Mouse (Mus musculus): ENCODE measurements around the gene Espn. TPM values are rescaled to one million over a fixed set of nuclear protein-coding genes. Genes with fewer than 3 reads are reported as not detected.

The Espn gene
- polyA plus RNA-seq (2015; fragmentation: Nextera tagmentation; extraction: Ambion mirVana) = 6.6 and 10.1 TPM in 2 replicates

DNA sequence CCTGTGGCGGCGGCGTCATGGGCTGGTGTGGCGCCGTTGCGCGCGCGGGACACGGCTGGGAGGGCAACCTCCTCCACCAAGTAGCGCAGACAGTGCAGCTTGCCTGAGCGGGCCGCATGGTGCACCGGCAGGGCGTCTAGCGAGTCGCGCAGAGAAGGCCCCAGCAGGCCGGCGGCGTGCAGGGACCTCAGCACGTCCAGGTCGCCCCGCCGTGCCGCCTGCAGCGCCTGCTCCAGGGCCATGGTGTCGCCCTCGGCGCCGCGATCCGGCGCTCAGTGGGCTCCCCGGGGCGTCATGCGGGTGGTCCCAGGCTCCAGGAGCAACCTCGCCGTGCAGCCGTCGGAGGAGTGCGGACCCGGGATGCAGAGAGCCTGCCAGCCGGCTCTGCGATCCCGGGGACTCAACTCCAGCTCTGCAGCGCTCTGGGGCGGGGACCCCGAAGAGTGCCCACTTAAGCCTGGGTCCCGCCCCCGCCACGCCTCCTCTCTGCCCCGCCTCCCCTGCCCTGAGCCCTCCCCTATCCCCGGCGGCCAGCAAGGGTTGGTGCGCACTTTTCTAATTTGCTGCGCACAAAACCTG lies at the start of gene Espn:
Gene Espn, minus strand, starts transcription at position 406 of the 579 bp plus-strand sequence.
- 1% methylated on average over 55 of the region's 57 CpGs for WGBS
- no peaks in the 10 kb centered on the region for H3K9me3 ChIP-seq (ENCODE audit: control insufficient read depth, low read length)
- peaks cover 47% of the 10 kb centered on the region for H3K27me3 ChIP-seq (ENCODE audit: control insufficient read depth, insufficient read depth, low read depth, low read length)
- H3K4me1 ChIP-seq (replicated peaks; ENCODE audit: control insufficient read depth, insufficient read depth, low read length) = peaks cover 12% of the 10 kb centered on the region
- H3K4me3 ChIP-seq (ENCODE audit: low read length) = peak within 1 kb of the TSS; percentile 47
- peak within 1 kb of the TSS; percentile 46 for H3K9ac ChIP-seq (ENCODE audit: low read length)
- ATAC-seq (ENCODE audit: low read depth) = peak; percentile 94
- peak within 1 kb of the TSS; percentile 80 for H3K4me2 ChIP-seq (ENCODE audit: low read depth, low read length)
- no peak within 1 kb of the TSS for H3K27ac ChIP-seq (ENCODE audit: low read length)
- H3K36me3 ChIP-seq (ENCODE audit: control insufficient read depth, insufficient read depth, low read length) = no peaks in the 10 kb centered on the region

DNA sequence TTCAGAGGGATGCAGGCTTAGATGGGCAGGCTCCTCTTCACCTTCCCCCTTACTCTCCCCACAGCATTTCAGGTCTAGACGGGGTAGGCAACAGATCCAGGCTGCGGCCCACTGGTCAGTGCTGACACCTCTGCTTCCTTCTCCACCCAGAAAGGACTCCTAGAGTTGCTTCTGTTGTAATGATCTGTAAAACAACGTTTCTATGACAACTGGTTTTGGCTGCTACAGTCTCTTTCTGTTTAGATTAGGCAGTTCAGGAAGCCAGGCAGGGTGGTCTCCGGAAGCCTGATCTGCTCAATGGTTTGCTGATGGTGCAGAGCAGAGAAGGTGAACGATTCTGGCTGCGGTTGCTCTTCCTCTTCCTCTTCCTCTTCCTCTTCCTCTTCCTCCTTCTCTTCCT lies 49.3 kb upstream of the Espn start:
- Histone ChIP-seq H3K27me3 (ENCODE audit: control insufficient read depth, insufficient read depth, low read depth, low read length) (no peaks in the 10 kb centered on the region), H3K9ac (ENCODE audit: low read length) (no peak overlapping the region), H3K27ac (ENCODE audit: low read length) (peak overlapping the region; percentile 11; the same call in 1 of the 2 replicates), H3K4me1 (replicated peaks; ENCODE audit: control insufficient read depth, insufficient read depth, low read length) (peaks cover 26% of the 10 kb centered on the region), H3K36me3 (ENCODE audit: control insufficient read depth, insufficient read depth, low read length) (no peaks in the 10 kb centered on the region), H3K9me3 (ENCODE audit: control insufficient read depth, low read length) (no peaks in the 10 kb centered on the region), H3K4me2 (ENCODE audit: low read depth, low read length) (no peak overlapping the region), H3K4me3 (ENCODE audit: low read length) (no peak overlapping the region)
- ATAC-seq (ENCODE audit: low read depth) = peak; percentile 80
- WGBS = 23% methylated on average over 6 of the region's 6 CpGs

DNA sequence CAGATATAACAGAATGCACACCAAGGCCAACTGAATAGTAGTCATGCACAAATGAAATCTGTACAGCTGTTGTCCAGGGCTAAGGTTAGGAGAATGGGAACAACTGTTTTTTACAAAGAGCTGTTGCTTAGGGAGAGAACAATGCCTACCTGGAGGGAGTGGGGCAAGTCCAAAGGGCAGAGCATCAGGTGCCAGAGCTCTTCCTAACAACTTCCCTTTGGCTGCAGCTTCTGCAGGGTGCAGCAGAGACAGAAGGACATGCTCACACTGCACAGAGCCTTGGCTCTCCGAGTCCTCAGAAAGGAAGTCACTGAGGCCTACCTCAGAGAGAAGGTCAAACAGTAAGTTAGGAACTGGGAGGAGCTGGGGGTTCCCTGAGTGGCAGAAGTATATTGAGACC lies 47.4 kb upstream of the Espn start:
- no peak overlapping the region for H3K4me3 ChIP-seq (ENCODE audit: low read length)
- no peak overlapping the region for H3K27ac ChIP-seq (ENCODE audit: low read length)
- H3K9me3 ChIP-seq (ENCODE audit: control insufficient read depth, low read length) = no peaks in the 10 kb centered on the region
- H3K27me3 ChIP-seq (ENCODE audit: control insufficient read depth, insufficient read depth, low read depth, low read length) = no peaks in the 10 kb centered on the region
- peaks cover 24% of the 10 kb centered on the region for H3K4me1 ChIP-seq (replicated peaks; ENCODE audit: control insufficient read depth, insufficient read depth, low read length)
- H3K4me2 ChIP-seq (ENCODE audit: low read depth, low read length) = no peak overlapping the region
- no peak overlapping the region for H3K9ac ChIP-seq (ENCODE audit: low read length)
- 27% methylated on average over 1 of the region's 1 CpGs for WGBS
- no peaks in the 10 kb centered on the region for H3K36me3 ChIP-seq (ENCODE audit: control insufficient read depth, insufficient read depth, low read length)
- no peak for ATAC-seq (ENCODE audit: low read depth)

DNA sequence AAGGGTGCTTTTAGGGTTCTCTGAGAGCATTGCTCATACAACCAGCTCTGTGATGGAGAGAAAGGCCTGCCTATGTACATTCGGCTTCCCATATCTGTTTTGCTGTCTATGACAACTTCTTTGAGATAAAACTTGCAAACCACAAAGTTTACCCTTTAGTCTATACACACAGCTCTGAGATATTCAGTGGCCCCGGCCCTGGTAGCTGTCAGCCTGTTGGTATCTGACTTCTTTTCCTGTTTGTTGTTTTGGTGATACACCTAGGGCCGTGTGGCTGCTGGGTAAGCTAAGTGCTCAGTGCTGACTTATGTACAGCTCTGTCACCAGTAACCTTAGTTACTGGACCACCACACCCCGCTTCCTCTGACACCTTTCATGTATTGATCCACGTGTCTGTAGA lies 45.4 kb upstream of the Espn start:
- Histone ChIP-seq H3K27me3 (ENCODE audit: control insufficient read depth, insufficient read depth, low read depth, low read length) (no peaks in the 10 kb centered on the region), H3K27ac (ENCODE audit: low read length) (no peak overlapping the region), H3K36me3 (ENCODE audit: control insufficient read depth, insufficient read depth, low read length) (no peaks in the 10 kb centered on the region), H3K4me1 (replicated peaks; ENCODE audit: control insufficient read depth, insufficient read depth, low read length) (peaks cover 22% of the 10 kb centered on the region), H3K9me3 (ENCODE audit: control insufficient read depth, low read length) (no peaks in the 10 kb centered on the region), H3K4me3 (ENCODE audit: low read length) (no peak overlapping the region), H3K9ac (ENCODE audit: low read length) (no peak overlapping the region), H3K4me2 (ENCODE audit: low read depth, low read length) (no peak overlapping the region)
- no peak for ATAC-seq (ENCODE audit: low read depth)
- WGBS = 60% methylated on average over 5 of the region's 5 CpGs

DNA sequence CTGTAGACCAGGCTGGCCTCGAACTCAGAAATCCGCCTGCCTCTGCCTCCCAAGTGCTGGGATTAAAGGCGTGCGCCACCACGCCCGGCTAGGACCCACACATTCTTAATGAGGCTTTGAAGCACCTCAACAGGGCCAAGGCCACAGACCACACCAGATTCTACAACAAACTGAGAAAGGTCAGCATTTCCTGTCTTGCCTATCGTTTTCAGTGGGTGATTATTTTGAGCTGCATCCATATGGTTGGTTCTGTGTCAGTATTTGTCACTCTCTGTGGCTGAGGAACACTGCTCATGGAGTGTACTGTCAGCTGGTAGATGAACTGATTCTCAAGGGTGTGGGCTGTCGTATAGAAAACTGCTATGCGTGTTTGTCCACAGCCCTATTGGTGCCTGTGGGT lies 44.1 kb upstream of the Espn start:
- Histone ChIP-seq H3K4me3 (ENCODE audit: low read length) (no peak overlapping the region), H3K9ac (ENCODE audit: low read length) (no peak overlapping the region), H3K27me3 (ENCODE audit: control insufficient read depth, insufficient read depth, low read depth, low read length) (no peaks in the 10 kb centered on the region), H3K27ac (ENCODE audit: low read length) (no peak overlapping the region), H3K36me3 (ENCODE audit: control insufficient read depth, insufficient read depth, low read length) (no peaks in the 10 kb centered on the region), H3K9me3 (ENCODE audit: control insufficient read depth, low read length) (no peaks in the 10 kb centered on the region), H3K4me1 (replicated peaks; ENCODE audit: control insufficient read depth, insufficient read depth, low read length) (peaks cover 10% of the 10 kb centered on the region; the same call in 1 of the 2 replicates), H3K4me2 (ENCODE audit: low read depth, low read length) (no peak overlapping the region)
- no peak for ATAC-seq (ENCODE audit: low read depth)
- 84% methylated on average over 9 of the region's 9 CpGs for WGBS

DNA sequence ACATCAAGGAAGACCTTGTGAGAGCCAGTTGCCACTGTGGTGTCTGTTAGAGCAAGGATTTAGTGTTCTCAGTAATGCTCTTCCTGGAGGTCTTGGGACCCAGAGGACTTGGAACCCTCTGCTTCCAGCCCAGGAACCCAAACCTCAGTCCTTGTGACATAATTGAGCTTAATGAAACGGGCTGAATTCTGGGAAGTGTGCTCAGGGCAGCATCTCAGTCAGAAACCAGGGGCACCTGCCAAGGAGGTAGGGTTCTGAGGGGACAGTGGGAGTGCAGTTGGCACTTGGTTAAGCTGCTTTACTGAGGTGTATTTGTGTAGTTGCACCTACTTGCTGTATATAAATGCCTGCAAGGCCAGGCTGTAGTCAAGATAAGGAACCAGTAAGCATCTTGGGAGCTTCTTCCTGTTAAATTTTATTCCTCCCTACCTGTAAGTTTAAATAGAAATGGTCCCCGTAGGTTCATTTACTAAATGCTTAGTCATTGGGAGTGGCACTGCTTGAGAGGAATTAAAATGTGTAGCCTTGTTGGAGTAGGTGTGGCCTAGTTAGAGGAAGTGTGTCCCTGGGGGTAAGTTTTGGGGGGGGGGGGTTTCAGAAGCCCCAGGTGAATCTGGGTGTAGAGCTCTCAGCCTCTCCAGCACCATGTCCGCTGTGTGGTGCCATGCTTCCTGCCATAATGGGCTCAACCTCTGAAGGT lies 42.5 kb upstream of the Espn start:
- no peak overlapping the region for H3K4me2 ChIP-seq (ENCODE audit: low read depth, low read length)
- WGBS = 78% methylated on average over 3 of the region's 3 CpGs
- no peaks in the 10 kb centered on the region for H3K27me3 ChIP-seq (ENCODE audit: control insufficient read depth, insufficient read depth, low read depth, low read length)
- H3K9ac ChIP-seq (ENCODE audit: low read length) = no peak overlapping the region
- no peaks in the 10 kb centered on the region for H3K36me3 ChIP-seq (ENCODE audit: control insufficient read depth, insufficient read depth, low read length)
- H3K4me3 ChIP-seq (ENCODE audit: low read length) = no peak overlapping the region
- H3K9me3 ChIP-seq (ENCODE audit: control insufficient read depth, low read length) = no peaks in the 10 kb centered on the region
- peaks cover 16% of the 10 kb centered on the region for H3K4me1 ChIP-seq (replicated peaks; ENCODE audit: control insufficient read depth, insufficient read depth, low read length)
- ATAC-seq (ENCODE audit: low read depth) = no peak
- H3K27ac ChIP-seq (ENCODE audit: low read length) = no peak overlapping the region

DNA sequence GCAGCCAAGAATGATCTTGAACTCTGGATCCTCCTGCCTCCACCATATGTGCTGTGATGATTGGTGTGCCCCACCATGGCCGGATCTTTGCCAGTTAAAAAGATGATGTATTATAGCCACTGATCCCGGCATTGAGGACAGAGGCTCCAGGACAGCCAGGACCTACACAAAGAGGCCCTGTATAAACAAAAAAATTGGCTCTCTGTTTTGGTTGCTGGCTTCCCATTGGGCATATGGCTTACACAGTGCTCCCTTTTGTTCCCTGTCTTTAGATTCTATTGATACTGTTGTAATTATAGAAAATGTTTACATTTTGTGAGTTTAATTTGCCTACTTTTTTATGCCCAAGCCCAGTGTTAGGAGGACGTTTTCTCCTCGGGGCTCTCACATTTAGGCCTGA lies 40.4 kb upstream of the Espn start:
- no peaks in the 10 kb centered on the region for H3K9me3 ChIP-seq (ENCODE audit: control insufficient read depth, low read length)
- H3K36me3 ChIP-seq (ENCODE audit: control insufficient read depth, insufficient read depth, low read length) = no peaks in the 10 kb centered on the region
- peak overlapping the region; percentile 36; the same call in 1 of the 2 replicates for H3K27ac ChIP-seq (ENCODE audit: low read length)
- H3K4me2 ChIP-seq (ENCODE audit: low read depth, low read length) = no peak overlapping the region
- H3K4me1 ChIP-seq (replicated peaks; ENCODE audit: control insufficient read depth, insufficient read depth, low read length) = peaks cover 16% of the 10 kb centered on the region
- H3K9ac ChIP-seq (ENCODE audit: low read length) = no peak overlapping the region
- ATAC-seq (ENCODE audit: low read depth) = no peak
- H3K27me3 ChIP-seq (ENCODE audit: control insufficient read depth, insufficient read depth, low read depth, low read length) = no peaks in the 10 kb centered on the region
- WGBS = 30% methylated on average over 4 of the region's 4 CpGs
- no peak overlapping the region for H3K4me3 ChIP-seq (ENCODE audit: low read length)

DNA sequence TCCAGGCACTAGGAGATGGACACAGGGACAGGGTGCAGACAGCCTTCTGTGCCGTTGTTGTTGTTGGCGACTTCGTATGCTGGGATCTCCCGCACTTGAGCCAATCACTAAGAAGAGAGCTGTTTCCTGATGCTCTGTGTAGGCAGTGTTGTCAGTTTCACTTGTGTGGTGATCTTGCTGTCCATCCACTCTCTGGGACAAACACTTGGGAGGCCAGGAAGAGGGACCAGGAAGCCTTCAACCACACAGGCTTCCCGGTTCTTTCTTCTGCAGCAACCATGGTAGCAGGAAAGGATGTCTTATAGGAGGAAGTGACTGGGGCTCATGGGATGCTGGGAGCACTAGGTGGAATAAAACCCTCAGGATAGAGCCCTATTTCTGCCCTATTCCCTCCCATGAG lies 38.5 kb upstream of the Espn start:
- Histone ChIP-seq H3K27me3 (ENCODE audit: control insufficient read depth, insufficient read depth, low read depth, low read length) (no peaks in the 10 kb centered on the region), H3K9ac (ENCODE audit: low read length) (no peak overlapping the region), H3K36me3 (ENCODE audit: control insufficient read depth, insufficient read depth, low read length) (no peaks in the 10 kb centered on the region), H3K4me3 (ENCODE audit: low read length) (no peak overlapping the region), H3K4me1 (replicated peaks; ENCODE audit: control insufficient read depth, insufficient read depth, low read length) (peaks cover 31% of the 10 kb centered on the region), H3K4me2 (ENCODE audit: low read depth, low read length) (no peak overlapping the region), H3K9me3 (ENCODE audit: control insufficient read depth, low read length) (no peaks in the 10 kb centered on the region), H3K27ac (ENCODE audit: low read length) (no peak overlapping the region)
- 57% methylated on average over 5 of the region's 5 CpGs for WGBS
- ATAC-seq (ENCODE audit: low read depth) = no peak

DNA sequence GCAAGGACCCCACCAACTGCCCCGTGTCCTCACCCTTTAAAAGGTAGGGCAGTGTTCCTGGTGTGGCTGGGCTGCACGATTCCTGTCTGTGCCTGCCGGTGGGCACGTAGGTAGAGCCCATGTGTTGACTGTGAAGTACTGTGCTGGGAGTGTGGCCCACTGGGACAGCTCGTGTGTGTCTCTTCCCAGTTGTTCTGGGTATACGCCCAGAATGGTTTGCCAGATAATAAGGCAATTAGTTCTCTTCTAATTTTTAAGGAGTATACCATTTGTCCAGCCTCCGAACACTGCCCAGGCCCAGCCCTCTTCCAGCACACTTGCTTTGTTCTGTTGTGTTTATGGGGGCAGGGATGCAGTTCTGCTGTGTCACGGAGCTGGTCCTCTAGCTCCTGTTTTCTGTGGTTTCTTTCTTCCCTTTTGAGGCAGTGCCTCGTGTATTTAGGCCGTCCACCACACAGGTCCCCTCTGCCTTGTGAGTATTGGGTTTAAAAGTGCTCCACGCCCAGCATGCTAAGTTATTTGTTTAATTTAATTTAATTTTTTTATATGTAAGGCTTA lies 38.0 kb upstream of the Espn start:
- H3K4me3 ChIP-seq (ENCODE audit: low read length) = no peak overlapping the region
- no peaks in the 10 kb centered on the region for H3K27me3 ChIP-seq (ENCODE audit: control insufficient read depth, insufficient read depth, low read depth, low read length)
- 0 out of 2 replicates have a peak overlapping the region, but pooled peaks have one; percentile 40 for H3K27ac ChIP-seq (ENCODE audit: low read length)
- H3K36me3 ChIP-seq (ENCODE audit: control insufficient read depth, insufficient read depth, low read length) = no peaks in the 10 kb centered on the region
- WGBS = 64% methylated on average over 11 of the region's 11 CpGs
- ATAC-seq (ENCODE audit: low read depth) = no peak
- H3K4me2 ChIP-seq (ENCODE audit: low read depth, low read length) = no peak overlapping the region
- peaks cover 36% of the 10 kb centered on the region for H3K4me1 ChIP-seq (replicated peaks; ENCODE audit: control insufficient read depth, insufficient read depth, low read length)
- H3K9ac ChIP-seq (ENCODE audit: low read length) = no peak overlapping the region
- no peaks in the 10 kb centered on the region for H3K9me3 ChIP-seq (ENCODE audit: control insufficient read depth, low read length)
